Mouse (Mus musculus): ENCODE data around the gene Gab1. TPM values are rescaled to one million over a fixed set of nuclear protein-coding genes. Genes with fewer than 3 reads are reported as not detected.

Gab1 gene
- total RNA-seq (2021) = 10 to 100 TPM; 15.0 to 16.1 TPM

DNA sequence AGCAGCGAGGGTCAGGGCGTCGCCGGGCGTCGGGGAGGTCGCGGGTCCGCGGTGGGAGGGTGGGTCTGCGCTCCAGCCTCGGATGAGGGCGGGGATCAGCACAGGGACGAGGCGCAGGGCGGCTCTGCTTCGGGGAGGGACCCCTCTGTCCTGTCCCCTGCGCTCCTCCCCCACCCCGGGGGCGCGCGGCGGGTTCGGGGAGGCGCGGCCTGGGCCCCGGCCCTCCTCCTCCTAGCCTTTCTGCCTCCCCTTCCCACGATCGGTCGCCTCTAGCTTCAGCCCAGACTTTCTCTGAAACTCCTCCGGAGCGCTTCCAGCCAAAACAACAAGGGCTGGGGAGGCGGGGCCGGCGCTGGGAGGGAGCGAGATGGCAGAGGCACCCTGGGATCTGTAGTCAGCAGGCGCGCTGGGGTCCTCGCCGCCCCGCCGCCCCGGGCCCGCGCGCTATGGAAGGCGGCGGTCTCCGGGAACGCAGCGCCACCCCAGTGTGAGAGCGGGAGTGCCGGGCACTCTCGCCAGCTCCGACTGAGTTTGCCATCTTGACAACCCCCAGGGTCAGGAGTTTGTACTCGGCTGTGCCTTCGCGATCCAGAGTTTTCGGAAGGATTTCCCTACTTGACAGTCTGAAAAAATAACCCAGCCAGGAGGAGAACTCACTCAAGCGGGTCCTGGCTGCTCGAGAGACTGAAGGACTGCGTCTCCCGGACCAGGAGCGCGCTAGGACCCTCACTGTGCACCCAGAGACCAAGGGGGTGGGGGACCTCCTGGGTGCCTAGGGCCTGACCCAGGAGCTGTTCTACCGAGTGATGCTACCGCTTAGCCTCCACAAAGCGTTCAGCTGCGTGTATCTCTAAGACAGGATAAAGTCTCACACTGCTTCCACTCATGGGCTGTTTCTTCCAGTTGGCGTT, at the start of gene Gab1:
Gene Gab1, minus strand, starts transcription at position 324 of the 911 bp plus-strand sequence.
- peak; percentile 94 for DNase-seq
- intact Hi-C loops (cut with DNase I) = loop anchor here (5.0 kb wide), 1 partner anchor 108 kb away; no protein-coding TSS in a partner anchor

GRCm38 (mm10) chr8:80928770-80929169, 48.5 kb upstream of the Gab1 start:
- intact Hi-C loops (cut with DNase I) = no loop called here
- DNase-seq = no peak

DNA sequence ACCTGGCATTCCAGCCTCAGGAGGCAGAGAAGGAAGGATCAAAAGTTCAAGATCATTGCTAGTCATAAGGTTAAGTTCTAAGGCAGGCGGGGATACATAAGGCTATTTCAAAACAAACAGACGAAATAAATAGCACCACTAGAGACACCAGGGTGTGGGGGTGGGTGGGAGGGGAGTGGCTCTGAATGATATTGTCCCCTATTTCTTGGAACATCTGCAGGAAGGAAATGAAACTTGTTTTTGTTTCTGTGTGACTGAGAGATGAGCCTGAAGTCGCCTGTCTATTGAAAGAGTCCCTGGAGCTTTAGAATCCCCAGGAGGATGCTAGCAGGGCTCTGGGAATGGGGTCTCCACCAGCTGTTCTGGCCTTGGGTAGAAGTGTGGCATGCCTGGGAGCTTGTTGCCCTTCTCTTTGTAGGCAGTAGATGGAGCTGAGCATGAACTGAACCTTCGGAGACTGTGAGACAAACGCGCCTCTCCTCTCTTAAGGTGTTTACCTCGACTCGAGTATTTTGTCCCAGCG, 43.5 kb upstream of the Gab1 start:
- no peak for DNase-seq
- intact Hi-C loops (cut with DNase I) = no loop called here

DNA sequence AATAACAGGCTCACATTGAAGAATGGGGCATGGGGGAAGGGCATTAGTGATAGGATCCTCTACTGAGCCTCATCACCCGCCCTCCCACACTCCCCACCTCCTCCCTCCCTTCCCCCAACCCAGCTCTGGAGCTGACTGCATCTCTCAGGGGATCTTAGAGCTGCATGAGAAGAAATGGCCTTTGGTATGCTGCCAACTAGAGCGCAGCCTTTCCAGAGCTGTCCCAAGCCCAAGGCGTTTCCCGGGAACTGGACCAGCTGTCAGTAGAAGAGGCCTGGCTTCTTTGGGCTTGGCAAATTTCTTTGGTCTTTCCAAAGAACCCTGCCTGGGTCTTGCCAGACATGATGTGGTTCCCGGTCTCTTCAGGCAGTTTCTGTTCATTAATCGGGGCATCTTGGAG, 42.3 kb upstream of the Gab1 start:
- intact Hi-C loops (cut with DNase I) = no loop called here
- peak; percentile 90 for DNase-seq

DNA sequence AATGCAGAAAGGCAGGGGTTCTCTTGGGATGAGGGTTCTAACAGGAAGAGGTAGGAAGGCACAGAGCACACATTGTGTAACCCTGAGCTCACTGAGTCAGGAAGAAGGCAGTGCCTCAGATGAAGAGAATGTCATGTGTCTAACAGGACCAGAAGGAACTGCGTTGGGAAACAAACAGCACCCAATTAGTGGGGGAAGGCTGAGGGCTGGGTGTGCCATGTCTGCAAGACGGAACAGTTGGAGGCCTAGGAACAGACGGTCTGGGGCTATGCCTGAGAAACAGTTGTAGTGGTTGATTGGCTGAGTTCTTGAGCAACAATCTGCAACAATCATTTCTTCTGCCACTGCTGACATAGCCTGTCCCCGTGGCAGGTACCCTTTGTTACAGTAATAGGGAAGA, 38.8 kb upstream of the Gab1 start:
- intact Hi-C loops (cut with DNase I) = no loop called here
- no peak for DNase-seq

DNA sequence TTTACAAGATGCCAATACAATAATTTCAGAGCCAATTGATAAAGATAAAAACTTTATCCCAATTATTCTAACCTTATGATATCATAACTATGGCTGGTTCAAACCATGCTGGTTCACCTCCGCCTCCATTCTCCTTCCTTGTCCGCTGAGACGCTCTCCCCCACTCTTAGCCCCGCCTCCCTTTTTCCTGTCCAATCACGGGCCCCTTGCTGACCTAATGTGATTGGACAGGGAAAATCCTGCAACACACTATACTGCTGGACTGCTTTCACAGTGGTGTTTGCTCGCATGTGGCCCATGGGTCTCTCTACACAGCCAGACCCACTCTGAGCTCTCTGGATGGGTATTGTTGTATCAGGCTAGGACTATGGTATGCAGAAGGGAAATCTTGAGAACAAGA, 38.2 kb upstream of the Gab1 start:
- intact Hi-C loops (cut with DNase I) = no loop called here
- no peak for DNase-seq

- intact Hi-C loops (cut with DNase I) = no loop called here
- DNase-seq = no peak
Observed at GRCm38 (mm10) chr8:80916463-80917235, 36.3 kb upstream of the Gab1 start.

- intact Hi-C loops (cut with DNase I) = no loop called here
- peak; percentile 16 for DNase-seq
Observed at GRCm38 (mm10) chr8:80913016-80913748, 32.9 kb upstream of the Gab1 start.

GRCm38 (mm10) chr8:80911400-80911799, 31.1 kb upstream of the Gab1 start:
- DNase-seq = no peak
- intact Hi-C loops (cut with DNase I) = no loop called here

GRCm38 (mm10) chr8:80908262-80908907, 28.1 kb upstream of the Gab1 start:
- intact Hi-C loops (cut with DNase I) = no loop called here

GRCm38 (mm10) chr8:80902354-80902753, 22.0 kb upstream of the Gab1 start:
- DNase-seq = no peak
- intact Hi-C loops (cut with DNase I) = no loop called here

More at GRCm38 (mm10) chr8:80908262-80908907, 28.1 kb upstream of the Gab1 start:
- peak; percentile 19 for DNase-seq

DNA sequence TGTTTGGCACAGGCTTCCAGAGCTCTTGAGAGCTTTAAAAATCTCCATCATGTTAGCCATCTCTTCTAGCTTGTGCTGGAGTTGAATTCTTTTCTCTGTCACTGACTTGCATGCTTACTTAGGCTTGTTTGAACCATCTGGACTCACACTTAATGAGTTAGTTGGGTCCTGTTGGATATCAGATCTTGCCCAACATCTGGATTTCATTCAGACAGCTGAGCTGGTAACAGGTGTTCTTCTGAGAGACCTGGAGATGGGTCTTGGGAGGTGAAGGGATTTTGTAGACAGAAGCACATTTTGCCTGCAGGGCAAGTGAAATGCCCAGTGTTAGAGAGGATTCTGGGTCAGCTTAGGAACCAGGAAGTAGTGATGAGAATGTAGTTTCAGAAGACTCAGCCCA, 19.0 kb upstream of the Gab1 start:
- no peak for DNase-seq
- intact Hi-C loops (cut with DNase I) = no loop called here

DNA sequence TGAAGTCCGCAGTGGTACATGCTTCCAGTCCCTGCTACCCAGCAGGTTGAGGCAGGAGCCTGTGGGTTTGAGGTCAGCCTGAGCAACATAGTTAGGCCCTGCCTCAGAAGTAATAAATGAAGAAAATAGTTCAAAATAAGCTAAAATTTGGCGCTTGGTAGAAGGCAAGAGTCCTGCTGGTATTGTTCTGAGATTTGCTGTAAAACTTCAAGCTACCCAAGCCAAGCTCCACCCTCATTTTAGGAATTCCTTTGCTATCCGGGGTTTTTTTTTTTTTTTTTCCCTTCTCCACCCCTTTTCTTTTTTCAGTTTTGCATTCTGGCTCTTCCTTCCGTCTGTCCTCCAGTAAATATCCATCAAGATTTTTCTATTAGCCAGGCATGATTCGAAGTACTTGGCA, 15.7 kb upstream of the Gab1 start:
- no peak for DNase-seq
- intact Hi-C loops (cut with DNase I) = no loop called here

- intact Hi-C loops (cut with DNase I) = no loop called here
- no peak for DNase-seq
Observed at GRCm38 (mm10) chr8:80895397-80895796, 15.1 kb upstream of the Gab1 start.

GRCm38 (mm10) chr8:80894528-80894927, 14.2 kb upstream of the Gab1 start:
- intact Hi-C loops (cut with DNase I) = no loop called here
- no peak for DNase-seq

GRCm38 (mm10) chr8:80879426-80880195, 708 bp downstream of the Gab1 start:
- peak; percentile 61 for DNase-seq
- intact Hi-C loops (cut with DNase I) = loop anchor here (5.0 kb wide), 2 partner anchors 107 to 127 kb away; no protein-coding TSS in a partner anchor

GRCm38 (mm10) chr8:80878801-80879425, 1.4 kb downstream of the Gab1 start:
- DNase-seq = peak; percentile 53
- intact Hi-C loops (cut with DNase I) = loop anchor here (5.0 kb wide), 1 partner anchor 127 kb away; no protein-coding TSS in a partner anchor

DNA sequence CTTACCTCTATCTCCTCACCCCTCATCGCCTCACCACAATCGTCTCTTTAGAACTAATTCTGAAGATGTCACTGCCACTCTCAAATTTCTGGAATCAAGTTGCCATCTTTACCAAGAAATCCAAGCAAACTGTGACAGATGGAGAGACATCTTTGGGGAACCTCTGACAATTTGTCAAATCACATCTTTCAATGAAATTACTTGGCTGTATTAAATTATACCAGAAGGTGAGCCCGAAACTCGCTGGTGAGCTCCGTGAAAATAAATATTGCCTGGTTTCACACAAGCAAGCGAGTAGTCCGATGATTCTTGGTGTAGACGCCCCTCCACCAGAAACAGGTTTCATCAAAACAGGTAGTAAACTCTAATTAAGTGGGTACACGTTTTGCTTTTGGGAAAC, 2.2 kb downstream of the Gab1 start:
- no peak for DNase-seq
- intact Hi-C loops (cut with DNase I) = loop anchor here (5.0 kb wide), 1 partner anchor 126 kb away; no protein-coding TSS in a partner anchor

DNA sequence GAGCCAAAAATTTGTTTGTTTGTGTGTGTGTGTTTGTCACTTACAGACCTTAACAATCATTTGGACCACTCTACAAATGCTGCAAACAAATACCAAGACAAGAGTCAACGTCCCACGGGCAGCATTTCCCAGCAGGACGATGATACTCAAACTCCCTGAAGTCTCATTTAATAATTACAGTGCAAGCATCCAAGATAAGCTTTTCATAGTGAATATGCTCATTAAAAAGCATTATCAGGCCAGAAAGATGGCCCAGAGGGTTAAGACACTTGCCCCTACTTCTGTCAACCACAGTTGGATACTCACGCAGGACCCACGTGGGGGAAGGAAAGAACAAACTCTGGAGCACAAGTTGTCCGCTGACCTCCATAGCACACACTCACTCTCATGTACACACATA, 4.8 kb downstream of the Gab1 start:
- intact Hi-C loops (cut with DNase I) = loop anchor here (5.0 kb wide), 1 partner anchor 123 kb away; no protein-coding TSS in a partner anchor
- no peak for DNase-seq
